Mouse (Mus musculus) heart, postnatal 0 days (tissue): Measurements from ENCODE around the gene Mettl14.

Experiments used
- CTCF ChIP-seq: IDR thresholded peaks from 2 replicates; pipeline ENCODE4 v1.5.1; 2016; ENCODE audit warnings: antibody characterized with exemption, control low read depth, low read depth
- EP300 ChIP-seq: IDR thresholded peaks from 2 replicates; pipeline ENCODE4 v1.6.1; 2016; ENCODE audit warnings: antibody characterized with exemption, low read depth

DNA sequence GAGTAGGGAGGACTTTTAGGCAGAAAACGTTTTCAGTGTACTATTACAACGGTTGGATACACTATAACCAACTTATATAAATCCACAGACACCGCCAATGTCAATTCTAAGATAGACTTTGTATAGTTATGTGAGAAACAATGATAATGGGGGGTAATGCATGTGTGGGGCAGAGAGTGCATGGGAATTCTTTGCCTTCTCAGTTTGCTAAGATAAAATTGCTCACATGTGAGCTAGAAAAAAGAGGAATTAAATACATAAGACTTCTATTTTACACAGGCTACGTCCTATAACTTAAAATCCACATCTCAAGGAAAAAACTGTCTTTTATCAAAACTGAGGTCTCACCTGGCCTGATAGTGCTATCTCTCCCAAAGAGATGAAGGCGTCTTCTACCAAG is 15.0 kb downstream of the Mettl14 start:
- no peak for TF ChIP-seq CTCF
- no peak for TF ChIP-seq EP300
